Mouse (Mus musculus) spleen, postnatal 4 days (tissue): ENCODE results near the gene Mfn2.
"Not testable (repeated sequence)": the region's sequence is repeated elsewhere in the genome, so short reads cannot be mapped to it uniquely, and the experiment has no call there.

ENCODE experiments used
- DNase-seq, 2 experiments: peaks; one replicate each; pipeline ENCODE4 v3.0.0; 2022; ENCODE audit warnings: low spot score in 2 of 2

Gene Mfn2

GRCm38 (mm10) chr4:147868450-147869031 is 36.0 kb downstream of the Mfn2 start, which contains the start of the genes Miip and Fv1:
TSS of gene Miip (minus strand) at chr4:147868816.
TSS of gene Fv1 (plus strand) at chr4:147868979.
- peak; percentile 94 for DNase-seq

- no peak for DNase-seq
These were observed 36.7 kb downstream of the Mfn2 start for GRCm38 (mm10) chr4:147867563-147868449.

- not testable (repeated sequence) for DNase-seq
These were observed 37.7 kb downstream of the Mfn2 start for GRCm38 (mm10) chr4:147866793-147867192.

- no peak for DNase-seq
These were observed 38.4 kb downstream of the Mfn2 start for GRCm38 (mm10) chr4:147866056-147866455.

- DNase-seq, result no peak
These were observed 38.9 kb downstream of the Mfn2 start for GRCm38 (mm10) chr4:147865651-147866050.

- no peak for DNase-seq
These were observed 42.5 kb downstream of the Mfn2 start for GRCm38 (mm10) chr4:147862051-147862450.

- no peak for DNase-seq
These were observed 53.7 kb downstream of the Mfn2 start for GRCm38 (mm10) chr4:147850776-147851175.

GRCm38 (mm10) chr4:147848584-147848991 is 55.9 kb downstream of the Mfn2 start:
- DNase-seq, result no peak

- peak; percentile 34 to 66 for DNase-seq
These were observed 56.6 kb downstream of the Mfn2 start, which contains the start of gene Zfp933 for GRCm38 (mm10) chr4:147847614-147848583. TSS of gene Zfp933 (minus strand) at chr4:147848366.

GRCm38 (mm10) chr4:147842871-147843270 is 61.6 kb downstream of the Mfn2 start:
- DNase-seq, result no peak

- DNase-seq, result peak; percentile 38 to 76
These were observed 65.2 kb downstream of the Mfn2 start for GRCm38 (mm10) chr4:147839282-147839681.

- DNase-seq, result no peak
These were observed 80.1 kb downstream of the Mfn2 start for GRCm38 (mm10) chr4:147824389-147824788.
